Mouse (Mus musculus): ENCODE measurements at regions not wholly inside any gene's neighbourhood (a gene's known extent, or its start where the extent isn't known, plus 50 kb on each side); places are given as distances from the start of the nearest gene placed in this dataset.

GRCm38 (mm10) chr3:35387386-35387785 is 366.5 kb upstream of the Atp11b start:
- no peak for DNase-seq

DNA sequence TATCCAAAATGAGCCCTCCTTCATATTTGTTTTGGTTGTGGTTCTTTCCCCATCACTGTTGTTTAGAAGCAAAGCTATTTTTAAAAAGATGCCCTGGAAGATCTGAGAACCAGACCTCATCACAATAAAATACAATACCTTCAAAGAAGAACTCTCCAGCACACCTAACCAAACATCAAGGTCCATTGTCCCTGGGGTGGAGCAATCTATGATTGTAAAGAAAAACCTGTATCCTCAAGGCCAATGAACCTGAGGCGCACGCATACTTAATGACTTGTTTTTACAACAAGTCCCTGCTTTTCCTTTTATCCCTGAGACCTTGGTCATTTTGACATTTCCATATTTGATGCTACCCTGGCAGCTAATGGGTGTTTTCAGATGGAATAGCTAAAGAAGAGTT is 361.2 kb upstream of the Atp11b start:
- DNase-seq: no peak

DNA sequence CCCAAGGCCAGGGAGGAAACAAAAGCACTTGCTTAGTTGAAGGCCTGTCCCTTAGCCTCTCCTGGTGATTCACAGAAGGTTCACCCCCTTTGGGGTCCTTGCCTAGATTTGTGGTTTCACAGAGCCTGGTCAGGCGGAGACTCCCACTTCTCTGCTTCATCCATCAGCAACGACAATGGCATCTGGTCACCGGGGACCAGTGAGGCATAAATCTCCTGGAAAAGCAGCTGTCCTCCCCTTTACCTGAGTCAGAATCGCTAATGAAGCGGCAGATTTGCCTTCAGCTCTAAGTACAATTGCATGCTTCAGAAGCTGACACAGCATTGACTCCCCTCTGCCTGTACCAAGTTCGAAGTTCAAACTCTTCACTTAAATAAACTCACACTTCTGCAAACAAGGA is 353.7 kb upstream of the Atp11b start:
- DNase-seq: no peak

GRCm38 (mm10) chr3:35402666-35403065 is 351.2 kb upstream of the Atp11b start:
- DNase-seq: no peak

DNA sequence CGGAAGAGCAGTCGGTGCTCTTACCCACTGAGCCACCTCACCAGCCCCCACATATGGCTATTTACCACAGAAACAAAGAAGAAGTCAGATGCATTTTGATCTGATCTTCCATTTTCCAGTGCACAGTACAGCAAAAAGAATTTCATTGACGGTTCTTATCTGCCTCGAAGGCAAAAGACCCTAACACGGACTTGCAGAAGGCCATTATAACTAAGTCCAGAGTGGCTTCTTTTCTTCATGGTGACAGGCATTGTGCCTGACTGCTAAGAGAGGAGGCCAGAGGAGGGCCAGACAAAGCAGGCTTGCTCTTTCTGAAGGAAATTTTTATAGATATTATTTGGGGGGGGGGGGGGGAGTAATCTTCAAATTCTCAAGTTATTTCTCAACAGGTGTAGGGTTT is 350.0 kb upstream of the Atp11b start:
- no peak for DNase-seq

GRCm38 (mm10) chr3:35404492-35405390 is 349.2 kb upstream of the Atp11b start:
- no peak for DNase-seq

DNA sequence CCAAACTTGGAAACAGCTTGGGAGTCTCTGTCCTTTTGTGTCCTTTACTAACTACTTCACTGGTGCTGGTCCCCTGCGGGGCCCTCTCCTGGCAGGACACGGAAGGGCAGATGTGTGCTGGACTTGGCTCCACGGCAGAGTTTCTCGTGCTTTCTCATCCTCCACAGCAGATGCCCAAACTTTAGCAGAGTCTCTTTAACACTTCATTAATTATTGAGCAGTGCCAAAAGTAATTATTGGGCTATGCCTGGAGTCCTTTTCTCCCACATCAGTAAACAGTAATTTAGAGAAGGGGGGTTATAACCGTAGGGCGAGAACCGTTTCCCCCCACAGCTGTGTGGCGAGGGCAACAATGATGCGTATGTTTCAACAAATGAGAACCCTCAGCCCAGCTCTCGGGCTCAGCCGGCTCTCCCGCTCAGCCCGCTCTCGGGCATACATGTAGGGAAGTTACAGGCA is 348.3 kb upstream of the Atp11b start:
- DNase-seq: peak; percentile 44

DNA sequence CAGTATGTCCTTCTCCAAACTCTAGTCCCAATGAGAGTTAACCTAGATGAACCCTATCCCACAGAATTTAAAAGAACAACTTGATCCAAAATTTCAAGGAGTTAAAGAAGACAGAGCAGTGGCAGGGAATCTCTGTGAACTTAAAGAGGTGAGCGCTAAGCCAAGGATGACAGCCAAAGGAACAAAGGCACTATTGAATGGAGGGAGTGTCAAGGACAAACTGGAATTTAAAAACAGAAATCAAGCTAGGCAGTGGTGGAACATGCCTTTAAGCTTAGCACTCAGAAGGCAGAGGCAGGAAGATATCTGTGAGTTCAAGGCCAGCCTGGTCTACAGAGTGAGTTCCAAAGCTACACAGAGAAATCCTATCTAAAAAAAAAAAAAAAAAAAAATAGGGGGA is 316.2 kb upstream of the Atp11b start:
- DNase-seq: no peak

GRCm38 (mm10) chr3:35462858-35463257 is 291.0 kb upstream of the Atp11b start:
- DNase-seq: no peak

GRCm38 (mm10) chr3:35464212-35464911 is 289.5 kb upstream of the Atp11b start:
- no peak for DNase-seq

- DNase-seq: no peak
Observed at GRCm38 (mm10) chr3:35465956-35466355, 287.9 kb upstream of the Atp11b start.

DNA sequence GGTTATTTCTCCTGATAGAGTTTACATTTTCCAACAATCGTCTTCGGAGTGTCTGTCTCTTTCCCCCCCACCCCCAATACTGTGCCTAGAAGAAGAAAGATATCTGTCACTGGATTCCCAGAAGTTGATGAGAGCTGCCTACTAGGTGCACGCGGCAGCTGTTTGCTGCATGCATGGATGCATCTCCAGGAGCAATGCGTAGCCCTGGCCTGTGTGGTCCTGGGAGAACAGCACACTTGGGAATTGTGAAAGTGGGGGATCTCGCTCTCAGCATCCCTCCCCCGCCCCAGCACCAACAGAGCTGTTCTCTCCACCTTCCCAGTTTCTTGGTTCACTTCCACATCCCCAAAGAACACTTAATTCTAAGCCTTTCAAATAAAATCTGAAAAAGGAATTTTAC is 280.6 kb upstream of the Atp11b start:
- DNase-seq: no peak

GRCm38 (mm10) chr3:35474361-35474760 is 279.5 kb upstream of the Atp11b start:
- no peak for DNase-seq

DNA sequence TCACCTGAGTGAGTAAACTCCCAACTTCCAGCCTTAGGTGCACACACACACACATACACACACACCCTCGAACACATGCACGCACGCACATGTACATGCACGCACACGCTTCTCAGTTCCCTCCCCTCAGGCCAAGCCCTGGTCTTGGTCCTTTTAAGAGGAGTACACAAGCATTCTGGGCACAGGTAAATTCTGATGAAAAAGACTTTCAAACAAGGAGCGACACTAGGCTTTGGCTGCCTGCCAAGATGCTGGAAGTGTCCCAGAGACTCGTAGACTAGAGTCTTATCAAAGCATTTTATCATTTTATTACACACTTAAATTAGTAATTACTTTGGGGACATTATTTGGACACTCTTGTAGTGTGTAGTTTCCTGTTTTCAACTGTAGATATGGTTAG is 278.6 kb upstream of the Atp11b start:
- no peak for DNase-seq

GRCm38 (mm10) chr3:35480714-35481695 is 272.9 kb upstream of the Atp11b start:
- DNase-seq: no peak

- DNase-seq: no peak
Observed at GRCm38 (mm10) chr3:35481841-35482240, 272.1 kb upstream of the Atp11b start.

GRCm38 (mm10) chr3:35482296-35482695 is 271.6 kb upstream of the Atp11b start:
- peak; percentile 56 for DNase-seq

GRCm38 (mm10) chr3:35482759-35483158 is 271.1 kb upstream of the Atp11b start:
- DNase-seq: no peak

- DNase-seq: no peak
Observed at GRCm38 (mm10) chr3:35496027-35496824, 257.7 kb upstream of the Atp11b start.

GRCm38 (mm10) chr3:35510314-35510713 is 243.6 kb upstream of the Atp11b start:
- no peak for DNase-seq

DNA sequence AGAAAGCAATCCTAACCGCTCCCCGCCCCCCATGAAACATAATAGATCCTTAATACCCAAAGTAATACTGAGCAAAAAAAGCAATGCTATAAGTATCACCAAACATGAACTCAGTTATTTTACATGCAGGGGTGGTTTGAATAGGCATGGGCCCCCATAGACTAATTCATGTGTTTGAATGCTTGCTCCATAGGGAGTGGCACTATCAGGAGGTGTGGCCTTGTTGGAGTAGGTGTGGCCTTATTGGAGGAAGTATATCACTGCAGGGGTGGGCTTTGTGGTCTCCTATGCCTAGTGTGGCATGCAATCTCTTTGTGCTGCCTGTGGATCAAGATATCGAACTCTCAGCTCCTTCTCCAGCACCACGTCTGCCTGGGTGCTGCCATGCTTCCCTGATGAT is 237.4 kb upstream of the Atp11b start:
- DNase-seq: no peak

DNA sequence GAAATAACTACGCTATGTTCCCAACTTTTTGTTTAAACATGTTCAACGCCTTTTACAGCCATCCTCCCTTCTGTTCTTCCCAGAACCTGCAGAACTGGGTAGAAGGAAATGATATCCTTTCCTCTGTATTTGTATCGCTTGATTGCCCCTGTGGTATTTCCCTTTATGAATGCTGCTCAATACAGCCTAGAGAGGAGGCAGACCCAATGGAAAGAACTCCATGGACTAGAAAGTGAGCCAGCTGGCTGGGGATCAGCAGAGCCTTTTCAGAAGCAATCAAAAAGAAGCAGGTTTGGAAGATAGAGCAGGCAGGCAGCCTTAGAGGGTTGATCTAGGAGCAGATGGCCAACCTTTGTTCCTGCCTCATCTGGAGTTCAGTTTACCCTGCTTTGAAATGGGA is 233.8 kb upstream of the Atp11b start:
- no peak for DNase-seq
